Mouse (Mus musculus): ENCODE results near the gene Scel. TPM values are rescaled to one million over a fixed set of nuclear protein-coding genes. Genes with fewer than 3 reads are reported as not detected.

Scel gene
- total RNA-seq (2014; rRNA removed) (0.33 TPM in 1 of 2 replicates, not detected in the other), polyA plus RNA-seq (2015; fragmentation: Nextera tagmentation; extraction: Ambion mirVana) (0.13 and 0.26 TPM in 2 replicates)

GRCm38 (mm10) chr14:103512802-103513472, at the start of gene Scel:
Gene Scel, plus strand, starts transcription at chr14:103513342.
- H3K9me3 ChIP-seq (ENCODE audit: low read length): no peaks in the 10 kb centered on the region
- H3K27ac ChIP-seq (ENCODE audit: low read depth, low read length): no peak within 1 kb of the TSS
- H3K9ac ChIP-seq (replicated peaks; ENCODE audit: low read length, poor library complexity, severe bottlenecking): 0 out of 2 replicates have a peak within 1 kb of the TSS, but pooled peaks have one; percentile 19
- DNase-seq (ENCODE audit: low spot score) (no peak), ATAC-seq (ENCODE audit: low FRiP score) (no peak)
- H3K36me3 ChIP-seq (ENCODE audit: insufficient read depth, low read length): no peaks in the 10 kb centered on the region
- peak within 1 kb of the TSS; percentile 34 for H3K4me2 ChIP-seq (ENCODE audit: low read depth, low read length, poor library complexity, severe bottlenecking)
- no peak within 1 kb of the TSS for H3K4me3 ChIP-seq (ENCODE audit: low read depth, low read length)
- no peaks in the 10 kb centered on the region for H3K4me1 ChIP-seq (ENCODE audit: insufficient read depth, low read length)
- no peaks in the 10 kb centered on the region for H3K27me3 ChIP-seq (ENCODE audit: insufficient read depth, low read length)
- 15% methylated on average over 14 of the region's 14 CpGs for WGBS
- TF ChIP-seq CTCF (IDR thresholded peaks at IDR 0.05): no peak

GRCm38 (mm10) chr14:103468691-103469463, 44.3 kb upstream of the Scel start:
- WGBS: 87% methylated on average over 12 of the region's 12 CpGs
- no peak overlapping the region for H3K4me2 ChIP-seq (ENCODE audit: low read depth, low read length, poor library complexity, severe bottlenecking)

DNA sequence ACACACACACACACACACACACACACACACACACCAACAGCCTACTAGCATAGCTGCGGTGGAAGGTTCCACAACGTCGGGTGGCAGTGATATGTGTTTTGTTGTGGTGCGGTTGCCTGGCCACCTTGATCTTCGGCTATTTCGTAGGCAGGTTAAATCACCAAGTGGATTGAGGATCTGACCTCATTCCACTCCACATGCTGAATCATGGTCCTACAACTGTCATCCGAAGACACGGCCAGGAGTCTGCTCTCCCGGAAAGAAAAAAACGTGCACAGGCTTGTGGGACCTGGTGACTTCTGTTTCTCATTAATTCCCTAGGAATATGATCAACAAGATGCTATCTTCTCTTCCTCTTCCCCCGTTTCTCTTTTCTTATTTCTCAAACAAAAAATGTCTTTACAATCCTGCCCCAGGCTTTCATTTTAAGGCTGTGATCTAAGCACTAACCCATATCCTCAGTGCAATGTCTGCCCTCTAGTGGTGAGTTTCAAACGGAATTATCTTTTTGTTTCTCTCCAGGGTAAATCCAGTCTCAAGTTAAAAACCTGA, 43.6 kb upstream of the Scel start:
- peak; percentile 92 for DNase-seq (ENCODE audit: low spot score)
- Histone ChIP-seq H3K4me3 (ENCODE audit: low read depth, low read length) (peak overlapping the region; percentile 13; the same call in 1 of the 2 replicates), H3K36me3 (ENCODE audit: insufficient read depth, low read length) (no peaks in the 10 kb centered on the region), H3K9me3 (ENCODE audit: low read length) (no peaks in the 10 kb centered on the region), H3K27ac (ENCODE audit: low read depth, low read length) (no peak overlapping the region), H3K4me2 (ENCODE audit: low read depth, low read length, poor library complexity, severe bottlenecking) (peak overlapping the region; percentile 36), H3K4me1 (ENCODE audit: insufficient read depth, low read length) (no peaks in the 10 kb centered on the region), H3K9ac (replicated peaks; ENCODE audit: low read length, poor library complexity, severe bottlenecking) (no peak overlapping the region), H3K27me3 (ENCODE audit: insufficient read depth, low read length) (no peaks in the 10 kb centered on the region)
- peak; percentile 92 for TF ChIP-seq CTCF (IDR thresholded peaks at IDR 0.05)
- WGBS: 48% methylated on average over 12 of the region's 12 CpGs
- peak; percentile 86 for ATAC-seq (ENCODE audit: low FRiP score)

More at GRCm38 (mm10) chr14:103468691-103469463, 44.3 kb upstream of the Scel start:
- Histone ChIP-seq H3K9me3 (ENCODE audit: low read length) (no peaks in the 10 kb centered on the region), H3K9ac (replicated peaks; ENCODE audit: low read length, poor library complexity, severe bottlenecking) (no peak overlapping the region), H3K27ac (ENCODE audit: low read depth, low read length) (no peak overlapping the region), H3K4me1 (ENCODE audit: insufficient read depth, low read length) (no peaks in the 10 kb centered on the region), H3K4me3 (ENCODE audit: low read depth, low read length) (no peak overlapping the region), H3K27me3 (ENCODE audit: insufficient read depth, low read length) (no peaks in the 10 kb centered on the region), H3K36me3 (ENCODE audit: insufficient read depth, low read length) (no peaks in the 10 kb centered on the region)
- DNase-seq (ENCODE audit: low spot score): no peak
- ATAC-seq (ENCODE audit: low FRiP score): no peak
- TF ChIP-seq CTCF (IDR thresholded peaks at IDR 0.05): no peak

DNA sequence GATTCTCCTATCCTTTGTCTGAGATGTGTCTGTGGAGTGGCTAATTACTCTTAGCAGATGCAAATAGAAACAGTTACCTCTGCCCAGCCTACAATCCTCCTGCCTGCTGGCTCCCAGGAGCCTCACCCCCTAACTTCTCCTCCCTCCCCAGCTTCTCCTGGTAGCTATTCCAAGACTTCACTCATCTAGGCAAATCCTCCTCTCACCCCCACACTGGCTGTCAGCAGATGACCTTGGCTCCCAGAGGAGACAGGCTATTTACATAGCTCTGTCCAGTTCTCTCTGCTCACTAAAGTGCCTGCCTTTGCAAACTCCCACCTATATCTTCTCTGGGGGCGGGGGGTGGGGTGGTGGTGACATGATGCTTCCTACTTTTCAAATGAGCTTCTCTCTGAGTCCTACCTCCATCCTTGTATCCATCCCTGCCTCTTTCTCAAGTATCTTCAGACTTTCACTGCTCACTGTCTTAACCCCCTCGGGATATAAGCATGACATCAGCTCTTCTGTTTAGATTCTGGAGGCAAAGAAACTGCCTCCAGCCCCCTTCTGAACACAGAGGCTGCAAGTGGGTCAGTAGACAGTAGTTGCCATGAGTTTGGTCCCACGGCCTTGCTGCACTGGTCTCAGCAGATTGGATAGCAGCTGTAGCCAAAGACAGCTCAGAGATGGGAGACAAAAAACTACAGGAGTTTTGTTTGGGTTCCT, 41.9 kb upstream of the Scel start:
- TF ChIP-seq CTCF (IDR thresholded peaks at IDR 0.05): no peak
- 62% methylated on average over 3 of the region's 3 CpGs for WGBS
- Histone ChIP-seq H3K9ac (replicated peaks; ENCODE audit: low read length, poor library complexity, severe bottlenecking) (no peak overlapping the region), H3K27me3 (ENCODE audit: insufficient read depth, low read length) (no peaks in the 10 kb centered on the region), H3K4me2 (ENCODE audit: low read depth, low read length, poor library complexity, severe bottlenecking) (no peak overlapping the region), H3K4me1 (ENCODE audit: insufficient read depth, low read length) (no peaks in the 10 kb centered on the region), H3K36me3 (ENCODE audit: insufficient read depth, low read length) (no peaks in the 10 kb centered on the region), H3K9me3 (ENCODE audit: low read length) (no peaks in the 10 kb centered on the region), H3K4me3 (ENCODE audit: low read depth, low read length) (no peak overlapping the region), H3K27ac (ENCODE audit: low read depth, low read length) (no peak overlapping the region)
- DNase-seq (ENCODE audit: low spot score): no peak
- no peak for ATAC-seq (ENCODE audit: low FRiP score)

- H3K36me3 ChIP-seq (ENCODE audit: insufficient read depth, low read length): no peaks in the 10 kb centered on the region
- no peaks in the 10 kb centered on the region for H3K27me3 ChIP-seq (ENCODE audit: insufficient read depth, low read length)
- TF ChIP-seq CTCF (IDR thresholded peaks at IDR 0.05): no peak
- H3K9me3 ChIP-seq (ENCODE audit: low read length): no peaks in the 10 kb centered on the region
- ATAC-seq (ENCODE audit: low FRiP score): no peak
- H3K27ac ChIP-seq (ENCODE audit: low read depth, low read length): no peak overlapping the region
- H3K4me1 ChIP-seq (ENCODE audit: insufficient read depth, low read length): no peaks in the 10 kb centered on the region
- peak; percentile 51 for DNase-seq (ENCODE audit: low spot score)
- no peak overlapping the region for H3K9ac ChIP-seq (replicated peaks; ENCODE audit: low read length, poor library complexity, severe bottlenecking)
- H3K4me3 ChIP-seq (ENCODE audit: low read depth, low read length): no peak overlapping the region
- 56% methylated on average over 7 of the region's 7 CpGs for WGBS
- no peak overlapping the region for H3K4me2 ChIP-seq (ENCODE audit: low read depth, low read length, poor library complexity, severe bottlenecking)
Measured at GRCm38 (mm10) chr14:103471806-103472553, 41.2 kb upstream of the Scel start.

All from midbrain, postnatal 0 days (tissue).